Mouse (Mus musculus) spleen, adult 2 months (tissue): ENCODE data around the gene Lamtor3.

Experiments used
- CTCF ChIP-seq: fragments of 200-500 bp; IDR thresholded peaks from 2 replicates; pipeline ENCODE4 v1.5.1; 2011; ENCODE audit warnings: mild to moderate bottlenecking, inconsistent platforms; ENCODE audit not compliant: insufficient read depth, insufficient read length, insufficient replicate concordance; ENCODE audit errors: extremely low read depth
- POLR2A ChIP-seq: fragments of 200-500 bp; IDR thresholded peaks from 2 replicates; pipeline ENCODE4 v1.6.1; 2011; ENCODE audit warnings: low read depth, low read length, inconsistent platforms

DNA sequence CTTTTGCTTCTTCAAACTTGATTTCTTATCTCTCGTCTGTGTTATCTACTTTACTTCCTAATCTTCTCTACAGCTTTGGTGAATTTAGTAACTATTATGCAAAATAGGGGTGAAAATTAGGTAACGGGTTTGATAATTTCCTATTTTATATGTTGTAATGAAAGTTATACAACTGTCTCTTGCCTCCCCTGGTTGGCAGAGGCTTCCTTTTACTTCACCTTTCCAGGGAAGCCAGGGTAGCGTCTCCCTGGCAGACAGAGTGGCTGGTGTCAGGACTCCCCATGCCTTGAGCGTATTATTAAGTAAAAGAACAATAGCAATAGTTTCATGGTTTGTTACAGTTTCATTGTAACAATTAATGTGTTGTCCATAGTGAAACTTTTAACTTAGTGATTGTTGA lies 24.5 kb upstream of the Lamtor3 start:
- TF ChIP-seq CTCF (no peak), POLR2A (no peak)
